Mouse (Mus musculus) kidney, embryonic 14.5 days (tissue): Measurements from ENCODE around the gene Scarb2. TPM values are rescaled to one million over a fixed set of nuclear protein-coding genes. Genes with fewer than 3 reads are reported as not detected.

Source experiments
- ATAC-seq: fragments of 200-750 bp; cut with Nextera tagmentation; 2 replicates; pipeline ENCODE4 v1.8.0; 2017; ENCODE audit warnings: moderate number of reproducible peaks, mild to moderate bottlenecking, moderate TSS enrichment, moderate library complexity; ENCODE audit not compliant: low FRiP score, low TSS enrichment
- H3K27ac ChIP-seq: fragments of 300-500 bp; sonication (generic); 2 replicates; pipeline ENCODE4 v1.5.1; 2014; ENCODE audit warnings: low read depth, mild to moderate bottlenecking, low read length, moderate library complexity, mixed read lengths
- H3K27me3 ChIP-seq: fragments of 300-500 bp; sonication (generic); 2 replicates; pipeline ENCODE4 v1.6.1; 2014; ENCODE audit warnings: mild to moderate bottlenecking, low read length; ENCODE audit not compliant: control insufficient read depth, insufficient read depth
- H3K36me3 ChIP-seq: fragments of 300-500 bp; sonication (generic); 2 replicates; pipeline ENCODE4 v1.6.1; 2014; ENCODE audit warnings: low read length, mixed read lengths; ENCODE audit not compliant: control insufficient read depth, insufficient read depth
- H3K4me1 ChIP-seq: fragments of 300-500 bp; sonication (generic); 2 replicates; pipeline ENCODE4 v1.6.1; 2014; ENCODE audit warnings: low read length, mixed read lengths; ENCODE audit not compliant: control insufficient read depth, insufficient read depth
- H3K4me2 ChIP-seq: fragments of 300-500 bp; sonication (generic); replicated peaks from 2 replicates; pipeline ENCODE4 v1.6.1; 2014; ENCODE audit warnings: low read depth, mild to moderate bottlenecking, low read length
- H3K4me3 ChIP-seq: fragments of 300-500 bp; sonication (generic); 2 replicates; pipeline ENCODE4 v1.5.1; 2014; ENCODE audit warnings: mild to moderate bottlenecking, low read length
- H3K9ac ChIP-seq: fragments of 300-500 bp; sonication (generic); 2 replicates; pipeline ENCODE4 v1.6.1; 2014; ENCODE audit warnings: low read depth, mild to moderate bottlenecking, low read length, moderate library complexity
- H3K9me3 ChIP-seq: fragments of 300-500 bp; sonication (generic); 2 replicates; pipeline ENCODE4 v1.6.1; 2016; ENCODE audit warnings: low read length; ENCODE audit not compliant: control insufficient read depth
- WGBS: fragments of 180-500 bp; shearing (Covaris S2); extraction: QIAGEN DNeasy Blood & Tissue Kit; methylation state at CpG from one replicate; pipeline ENCODE4 v1.1.7; 2014; 5-methylcytosine and 5-hydroxymethylcytosine counted together
- polyA plus RNA-seq: library from polyadenylated mRNA; unstranded; fragments of >200 nt; fragmentation: Nextera tagmentation; extraction: Ambion mirVana; gene quantifications from 2 replicates; pipeline ENCODE4 v1.2.1, GENCODE M21; 2014

Scarb2 gene
- polyA plus RNA-seq, 1 experiment from 2014 or later, result 5.7 TPM

DNA sequence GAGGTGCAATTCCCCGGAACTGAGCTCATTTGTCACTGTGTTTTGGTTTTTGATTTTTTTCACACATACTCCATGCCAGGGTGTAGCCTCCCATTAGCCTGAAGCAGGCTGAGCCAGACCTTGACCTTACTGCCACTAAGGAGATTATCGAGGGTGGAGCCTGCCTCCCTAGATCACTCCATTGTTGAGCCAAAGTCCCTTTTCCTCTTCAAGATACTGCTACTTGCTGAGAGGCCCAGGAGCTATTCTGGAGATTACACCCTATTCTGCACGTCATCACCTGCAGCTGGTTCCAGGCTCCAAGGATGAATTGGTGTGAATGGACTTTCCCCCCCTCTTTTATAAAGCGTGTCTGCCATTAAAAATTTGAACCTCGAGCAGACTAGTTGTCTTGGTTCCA lies 5.4 kb upstream of the Scarb2 start:
- Histone ChIP-seq H3K4me1 (no peaks in the 10 kb centered on the region), H3K4me3 (no peak overlapping the region), H3K36me3 (no peaks in the 10 kb centered on the region), H3K9ac (no peak overlapping the region), H3K4me2 (no peak overlapping the region), H3K27ac (no peak overlapping the region), H3K27me3 (no peaks in the 10 kb centered on the region), H3K9me3 (no peaks in the 10 kb centered on the region)
- no peak for ATAC-seq
- WGBS, result 92% methylated on average over 5 of the region's 5 CpGs

DNA sequence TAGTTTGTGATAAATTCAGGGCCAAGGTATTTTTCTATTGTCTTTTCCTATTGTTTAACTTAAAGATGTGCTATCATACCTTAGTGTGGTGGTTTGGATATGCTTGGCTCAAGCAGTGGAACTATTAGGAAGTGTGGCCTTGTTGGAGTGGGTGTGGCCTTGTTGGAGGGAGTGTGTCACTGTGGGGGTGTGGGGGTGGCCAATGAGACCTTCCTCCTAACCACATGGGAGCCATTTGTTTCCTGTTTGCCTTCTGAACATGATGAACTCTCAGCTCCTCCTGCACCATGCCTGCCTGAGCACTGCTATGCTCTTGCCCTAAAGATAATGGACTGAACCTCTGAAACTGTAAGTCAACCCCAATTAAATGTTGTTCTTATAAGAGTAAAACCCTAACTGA lies 4.6 kb upstream of the Scarb2 start:
- H3K4me1 ChIP-seq, result peaks cover 3% of the 10 kb centered on the region; the same call in 1 of the 2 replicates
- no peaks in the 10 kb centered on the region for H3K27me3 ChIP-seq
- H3K9ac ChIP-seq, result no peak overlapping the region
- ATAC-seq, result no peak
- H3K27ac ChIP-seq, result no peak overlapping the region
- H3K4me2 ChIP-seq, result no peak overlapping the region
- no peaks in the 10 kb centered on the region for H3K36me3 ChIP-seq
- no peaks in the 10 kb centered on the region for H3K9me3 ChIP-seq
- no peak overlapping the region for H3K4me3 ChIP-seq

DNA sequence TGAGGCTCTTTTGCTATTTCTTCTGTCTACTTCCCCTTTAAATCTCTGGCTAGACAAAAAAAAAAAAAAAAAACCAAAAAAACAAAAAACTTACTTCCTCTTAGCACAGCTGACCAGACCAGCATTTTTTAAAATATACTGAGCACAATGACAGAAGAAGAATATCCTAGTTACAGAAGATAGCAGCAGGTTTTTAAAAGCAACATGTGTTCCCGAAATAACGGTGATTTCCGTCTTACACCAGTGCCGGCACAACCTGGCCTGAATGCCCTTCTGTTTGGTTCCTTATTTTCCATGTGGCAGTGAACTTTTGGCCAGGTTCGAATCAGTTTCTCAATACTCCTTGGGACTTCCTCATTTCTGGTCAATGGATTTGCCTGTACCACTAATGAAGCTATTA lies 2.2 kb upstream of the Scarb2 start:
- no peaks in the 10 kb centered on the region for H3K27me3 ChIP-seq
- H3K4me3 ChIP-seq, result no peak overlapping the region
- peaks cover 15% of the 10 kb centered on the region for H3K4me1 ChIP-seq
- H3K9ac ChIP-seq, result no peak overlapping the region
- WGBS, result 92% methylated on average over 5 of the region's 5 CpGs
- ATAC-seq, result no peak
- H3K27ac ChIP-seq, result no peak overlapping the region
- no peaks in the 10 kb centered on the region for H3K36me3 ChIP-seq
- H3K4me2 ChIP-seq, result no peak overlapping the region
- no peaks in the 10 kb centered on the region for H3K9me3 ChIP-seq

DNA sequence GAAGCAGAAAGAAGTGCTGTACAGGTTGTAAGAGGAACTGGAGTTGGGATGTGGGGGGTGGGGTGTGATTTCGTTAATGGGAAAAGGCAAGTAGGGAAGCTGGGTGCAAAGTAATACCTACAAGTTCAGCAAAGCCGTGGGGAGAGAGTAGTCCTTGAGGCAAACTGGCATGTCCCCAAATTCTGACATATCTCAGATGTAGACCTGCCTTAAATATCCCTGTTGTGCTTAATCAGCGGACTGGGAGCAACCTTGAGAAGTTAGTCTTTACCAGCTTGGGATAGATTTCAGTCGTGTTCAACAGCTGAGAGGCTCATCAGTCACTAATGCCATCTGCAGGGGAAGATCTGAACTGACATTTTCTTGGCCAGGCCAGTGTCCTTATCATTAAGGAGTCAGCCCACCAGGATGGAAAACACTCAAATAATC lies 318 bp downstream of the Scarb2 start:
- 24% methylated on average over 4 of the region's 4 CpGs for WGBS
- Histone ChIP-seq H3K4me1 (peaks cover 16% of the 10 kb centered on the region), H3K4me3 (no peak overlapping the region; the same call in 1 of the 2 replicates), H3K9me3 (no peaks in the 10 kb centered on the region), H3K4me2 (peak overlapping the region; percentile 54), H3K27me3 (no peaks in the 10 kb centered on the region), H3K27ac (peak overlapping the region; percentile 91; the same call in 1 of the 2 replicates), H3K36me3 (no peaks in the 10 kb centered on the region), H3K9ac (no peak overlapping the region; the same call in 1 of the 2 replicates)
- no peak for ATAC-seq

DNA sequence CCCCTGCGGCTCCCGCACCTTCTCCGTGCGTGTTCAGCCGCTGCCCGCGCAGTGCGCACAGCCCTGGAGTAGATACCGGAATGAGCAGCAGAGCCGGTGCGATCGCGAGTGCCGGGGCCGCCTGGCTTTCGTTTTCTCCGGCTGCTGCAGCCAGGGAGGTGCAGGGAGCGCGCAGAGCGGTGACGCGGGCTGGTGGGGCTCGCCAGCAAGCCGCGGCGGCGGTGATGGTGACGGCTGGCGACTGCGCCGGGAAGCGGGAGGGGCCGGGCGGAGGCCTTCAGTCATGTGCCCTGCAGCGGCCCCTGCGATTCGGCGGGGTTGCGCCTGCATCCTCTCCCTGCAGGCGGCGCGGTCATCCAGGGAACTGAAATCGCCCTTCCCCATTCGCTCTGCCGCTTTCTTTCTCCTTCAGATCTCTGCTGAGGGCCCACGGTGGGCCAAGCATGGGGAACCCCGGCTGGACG lies 1.2 kb downstream of the Scarb2 start:
- Histone ChIP-seq H3K4me2 (peak overlapping the region; percentile 54), H3K4me1 (peaks cover 16% of the 10 kb centered on the region), H3K4me3 (peak overlapping the region; percentile 77), H3K9ac (peak overlapping the region; percentile 79), H3K36me3 (no peaks in the 10 kb centered on the region), H3K27ac (peak overlapping the region; percentile 91), H3K27me3 (no peaks in the 10 kb centered on the region), H3K9me3 (no peaks in the 10 kb centered on the region)
- ATAC-seq, result peak; percentile 97
- under 1% methylated on average over 47 of the region's 48 CpGs for WGBS

DNA sequence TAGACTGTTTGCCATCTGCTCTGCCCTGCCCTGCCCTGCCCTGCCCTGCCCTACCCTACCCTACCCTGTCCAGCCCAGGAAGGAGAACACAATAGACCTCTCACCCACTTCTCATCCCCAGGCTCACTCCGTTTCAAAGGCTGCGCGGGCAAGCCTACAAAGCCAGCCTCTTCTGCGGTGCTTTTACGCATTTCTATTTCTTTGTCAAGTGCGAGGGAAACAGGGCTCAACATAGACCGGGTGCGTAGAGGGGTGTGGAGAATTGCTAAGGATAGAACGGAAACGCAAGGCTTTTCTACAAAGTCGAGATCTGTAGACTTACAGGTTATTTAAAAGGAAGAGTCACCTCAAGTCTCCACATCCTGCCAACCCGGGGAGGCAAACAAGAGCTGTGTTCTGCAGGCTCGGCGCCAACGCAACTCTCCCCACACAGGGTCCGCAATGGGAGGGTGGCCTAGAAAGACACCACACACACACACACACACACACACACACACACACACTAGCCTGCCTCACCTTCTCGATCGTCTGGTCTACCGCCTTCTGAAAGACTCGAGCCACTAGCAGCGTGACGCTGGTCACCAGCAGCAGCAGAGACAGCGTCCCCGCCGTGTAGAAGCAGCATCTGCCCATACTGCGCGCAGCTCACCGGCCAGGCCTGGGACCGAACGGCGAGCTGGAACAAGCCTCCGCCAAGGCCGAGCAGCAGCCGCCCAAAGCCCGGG lies 1.8 kb downstream of the Scarb2 start:
- H3K27ac ChIP-seq, result peak overlapping the region; percentile 91
- under 1% methylated on average over 35 of the region's 35 CpGs for WGBS
- no peaks in the 10 kb centered on the region for H3K27me3 ChIP-seq
- peak overlapping the region; percentile 79 for H3K9ac ChIP-seq
- H3K4me1 ChIP-seq, result peaks cover 16% of the 10 kb centered on the region
- no peaks in the 10 kb centered on the region for H3K9me3 ChIP-seq
- no peaks in the 10 kb centered on the region for H3K36me3 ChIP-seq
- peak overlapping the region; percentile 77 for H3K4me3 ChIP-seq
- peak overlapping the region; percentile 54 for H3K4me2 ChIP-seq
- ATAC-seq, result peak; percentile 85

DNA sequence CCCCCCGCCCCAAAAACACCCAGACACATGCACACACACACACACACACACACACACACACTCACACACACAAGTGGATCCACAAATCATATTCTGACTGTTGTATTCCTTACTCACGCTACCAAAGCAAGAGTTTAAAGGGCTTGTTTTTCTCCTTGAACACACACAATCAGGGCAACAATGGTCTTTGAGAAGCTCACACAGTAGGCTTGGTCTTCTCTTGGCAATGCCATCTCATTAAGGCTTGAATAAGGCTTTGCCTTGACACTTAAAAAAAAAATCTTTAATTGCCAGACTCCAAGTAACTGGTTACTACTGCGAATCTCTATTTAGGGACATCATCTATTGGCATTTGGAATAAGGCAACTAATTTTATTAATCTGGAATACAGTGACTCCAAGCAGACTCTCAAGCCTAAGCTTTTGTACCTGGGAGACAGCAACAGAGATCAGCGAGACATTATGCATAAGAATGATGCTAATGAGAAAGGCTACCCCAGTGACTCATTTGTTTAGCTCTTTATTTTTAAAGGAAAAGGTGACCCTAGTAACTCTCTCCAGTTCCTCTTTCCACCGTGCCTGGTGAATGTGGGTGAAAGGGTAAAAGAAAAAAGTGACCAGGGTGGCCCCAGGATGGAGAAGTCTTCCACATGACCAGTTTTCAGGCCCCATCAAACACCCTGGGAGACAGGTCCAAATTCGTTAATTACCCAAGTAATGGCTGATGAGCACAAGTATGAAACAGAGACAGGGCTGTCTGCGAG lies 2.6 kb downstream of the Scarb2 start:
- Histone ChIP-seq H3K9ac (peak overlapping the region; percentile 79; the same call in 1 of the 2 replicates), H3K4me2 (peak overlapping the region; percentile 54), H3K4me1 (peaks cover 19% of the 10 kb centered on the region), H3K9me3 (no peaks in the 10 kb centered on the region), H3K27me3 (no peaks in the 10 kb centered on the region), H3K4me3 (peak overlapping the region; percentile 77), H3K27ac (no peak overlapping the region; the same call in 1 of the 2 replicates), H3K36me3 (no peaks in the 10 kb centered on the region)
- 36% methylated on average over 7 of the region's 7 CpGs for WGBS
- no peak for ATAC-seq

DNA sequence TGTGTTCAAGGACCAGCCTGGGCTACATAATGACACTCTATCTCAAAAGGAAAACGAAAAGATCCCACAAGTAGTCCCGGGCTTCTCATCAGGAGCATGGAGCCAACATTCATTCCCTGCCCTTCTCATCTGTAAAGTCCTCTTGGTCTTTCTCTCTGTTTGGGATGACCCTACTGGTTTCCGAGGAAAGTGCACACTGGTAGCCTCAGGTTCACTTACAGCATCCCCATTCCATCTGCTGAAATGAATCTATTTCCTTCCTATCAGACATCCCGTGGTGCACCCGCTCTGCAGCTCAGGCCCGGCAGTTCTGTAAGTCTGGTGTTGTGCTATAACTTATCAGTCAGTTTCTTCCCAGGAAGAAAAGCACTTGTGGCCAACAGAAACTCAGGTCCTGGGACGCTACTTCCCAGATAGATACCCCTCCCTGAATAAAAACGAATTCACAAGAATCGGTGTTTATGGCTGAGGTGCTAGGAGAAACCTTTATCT lies 3.2 kb downstream of the Scarb2 start:
- Histone ChIP-seq H3K9me3 (no peaks in the 10 kb centered on the region), H3K27me3 (no peaks in the 10 kb centered on the region), H3K36me3 (no peaks in the 10 kb centered on the region), H3K4me3 (no peak overlapping the region), H3K9ac (no peak overlapping the region), H3K27ac (no peak overlapping the region), H3K4me2 (no peak overlapping the region), H3K4me1 (peaks cover 19% of the 10 kb centered on the region)
- ATAC-seq, result no peak
- WGBS, result 81% methylated on average over 9 of the region's 9 CpGs

DNA sequence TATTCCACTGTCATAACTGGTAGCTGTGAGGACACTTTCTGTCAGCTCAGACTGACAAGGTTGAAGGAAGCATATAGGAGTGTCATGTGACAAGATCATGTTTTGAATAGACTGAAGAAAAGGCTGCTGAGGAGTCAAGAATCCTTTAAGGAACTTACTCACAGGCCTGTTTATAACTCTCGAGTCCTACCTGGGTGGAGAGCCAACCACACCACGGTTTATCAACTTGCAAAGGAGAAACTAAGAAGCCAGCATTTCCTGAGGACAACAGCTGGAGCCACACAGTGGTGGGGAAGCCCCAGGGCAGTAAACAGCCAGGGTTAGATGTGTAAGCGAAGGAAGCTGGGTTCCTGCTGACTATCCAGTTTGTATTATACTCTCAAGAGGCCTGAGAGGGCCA lies 7.3 kb downstream of the Scarb2 start:
- Histone ChIP-seq H3K36me3 (no peaks in the 10 kb centered on the region), H3K27ac (no peak overlapping the region), H3K27me3 (no peaks in the 10 kb centered on the region), H3K9me3 (no peaks in the 10 kb centered on the region), H3K4me3 (no peak overlapping the region), H3K4me2 (no peak overlapping the region), H3K9ac (no peak overlapping the region), H3K4me1 (peaks cover 9% of the 10 kb centered on the region; the same call in 1 of the 2 replicates)
- 62% methylated on average over 3 of the region's 3 CpGs for WGBS
- ATAC-seq, result no peak
